Comparison of ENCODE assay signal across 16 mouse cellular contexts in the genomic region with DNA sequence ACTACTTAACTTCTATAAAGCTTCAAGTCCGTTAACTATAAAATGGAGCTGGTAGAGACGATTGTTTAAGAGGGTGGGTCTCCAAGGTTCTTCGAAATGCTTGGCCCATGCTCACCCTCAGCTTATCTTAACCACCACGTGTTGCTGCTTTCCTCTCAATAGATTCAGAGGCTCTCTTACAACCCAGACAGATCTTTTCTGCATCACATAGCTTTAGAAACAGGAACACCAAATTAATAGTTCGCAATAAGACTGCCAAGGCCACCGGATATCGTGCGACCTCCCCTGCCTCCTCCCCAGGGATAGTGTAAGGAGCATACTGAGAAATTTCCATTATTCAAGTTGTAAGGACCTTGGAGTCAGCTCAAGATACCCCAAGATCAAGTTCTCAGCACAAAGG.
DNase-seq lines count a peak whose midpoint lies in the region; ATAC-seq and TF ChIP-seq lines count a peak whose summit lies in the region.
"Had no signal": no experiment of that assay in that cellular context is flagged by ENCODE, and none has a peak within 500 bp of the region (broad histone marks: within the 10 kb centered on the region; RNA-seq: fewer than 3 reads in every experiment).

No protein-coding gene starts in this region.

- TF ChIP-seq RAD21 in MEL (IDR thresholded peaks at IDR 0.05; ENCODE audit: low read depth, low read length) = no peak

- peaks cover 5% of the 10 kb centered on the region for H3K4me1 ChIP-seq in heart, adult 2 months (ENCODE audit: control insufficient read depth, insufficient read depth, low read length)
- H3K4me1 ChIP-seq in MEL (ENCODE audit: control insufficient read depth in 1 of 2, insufficient read depth in 2 of 2, low read length in 2 of 2) = peaks cover 15 to 35% of the 10 kb centered on the region in 2 experiments
- H3K4me1 ChIP-seq in heart, postnatal 0 days (ENCODE audit: control insufficient read depth, insufficient read depth) = no peaks in the 10 kb centered on the region
- peaks cover 30% of the 10 kb centered on the region for H3K4me1 ChIP-seq in liver, embryonic 11.5 days (replicated peaks; ENCODE audit: control insufficient read depth, insufficient read depth, low read length)
- peaks cover 19% of the 10 kb centered on the region for H3K4me1 ChIP-seq in neural tube, embryonic 15.5 days

- no peak for TF ChIP-seq CTCF in heart, adult 2 months (IDR thresholded peaks at IDR 0.05)
- no peak for TF ChIP-seq CTCF in MEL (IDR thresholded peaks at IDR 0.05 in 2 of 3, conservative IDR thresholded peaks at IDR 0.05 in 1 of 3; ENCODE audit: control insufficient read depth in 1 of 3, insufficient read depth in 1 of 3, low read depth in 2 of 3, low read length in 3 of 3, poor library complexity in 1 of 3, severe bottlenecking in 1 of 3)
- TF ChIP-seq CTCF in heart, postnatal 0 days (IDR thresholded peaks at IDR 0.05; ENCODE audit: low read depth) = no peak

- TF ChIP-seq POLR2A in heart, adult 2 months (IDR thresholded peaks at IDR 0.05; ENCODE audit: insufficient read depth, low read depth, low read length) = no peak
- TF ChIP-seq POLR2A in MEL (IDR thresholded peaks at IDR 0.05; ENCODE audit: control insufficient read depth in 1 of 2, insufficient read depth in 1 of 2, low read depth in 1 of 2, low read length in 2 of 2, poor library complexity in 1 of 2) = no peak

- no peaks in the 10 kb centered on the region for H3K36me3 ChIP-seq in heart, adult 2 months (ENCODE audit: control insufficient read depth, insufficient read depth, low read length)
- peaks cover 0 to 32% of the 10 kb centered on the region in 2 experiments; a peak in 2 of 4 replicates for H3K36me3 ChIP-seq in MEL (ENCODE audit: control insufficient read depth in 1 of 2, insufficient read depth in 2 of 2, low read length in 2 of 2)
- H3K36me3 ChIP-seq in heart, postnatal 0 days (replicated peaks; ENCODE audit: control insufficient read depth, insufficient read depth, low read length) = no peaks in the 10 kb centered on the region
- no peaks in the 10 kb centered on the region for H3K36me3 ChIP-seq in liver, embryonic 11.5 days (ENCODE audit: control insufficient read depth, insufficient read depth, low read length)
- H3K36me3 ChIP-seq in neural tube, embryonic 15.5 days = no peaks in the 10 kb centered on the region
- H3K36me3 ChIP-seq: embryonic facial prominence, embryonic 12.5 days; forebrain, embryonic 10.5 days; hindbrain, embryonic 12.5 days had no signal

- no peaks in the 10 kb centered on the region for H3K79me2 ChIP-seq in heart, adult 2 months (replicated peaks; ENCODE audit: control insufficient read depth, insufficient read depth, low read length)
- H3K79me2 ChIP-seq in MEL (ENCODE audit: control insufficient read depth, insufficient read depth, low read length, poor library complexity) = no peaks in the 10 kb centered on the region

- H3K9me3 ChIP-seq in MEL (replicated peaks; ENCODE audit: insufficient read depth, low read length) = no peaks in the 10 kb centered on the region
- H3K9me3 ChIP-seq in heart, postnatal 0 days (replicated peaks; ENCODE audit: control insufficient read depth, low read length) = no peaks in the 10 kb centered on the region
- no peaks in the 10 kb centered on the region for H3K9me3 ChIP-seq in liver, embryonic 11.5 days (ENCODE audit: control insufficient read depth, low read length)
- H3K9me3 ChIP-seq in neural tube, embryonic 15.5 days (replicated peaks) = no peaks in the 10 kb centered on the region
- H3K9me3 ChIP-seq: embryonic facial prominence, embryonic 12.5 days; forebrain, embryonic 10.5 days; hindbrain, embryonic 12.5 days had no signal

- no peak overlapping the region for H3K4me2 ChIP-seq in heart, postnatal 0 days (ENCODE audit: low read depth, low read length)
- no peak overlapping the region; the same call in 1 of the 2 replicates for H3K4me2 ChIP-seq in liver, embryonic 11.5 days
- no peak overlapping the region for H3K4me2 ChIP-seq in neural tube, embryonic 15.5 days
- H3K4me2 ChIP-seq: embryonic facial prominence, embryonic 12.5 days; hindbrain, embryonic 12.5 days; lung, embryonic 14.5 days had no signal

- DNase-seq in heart, adult 2 months = peak in 1 of 2 experiments; percentile 45
- DNase-seq in heart, postnatal 4 days = no peak
- DNase-seq in MEL (ENCODE audit: low read depth, low spot score) = peak; percentile 82
- DNase-seq in heart, postnatal 0 days (ENCODE audit: low spot score) = no peak
- DNase-seq in liver, embryonic 11.5 days (ENCODE audit: low spot score) = no peak
- DNase-seq in thymus, postnatal 4 days = no peak
- no peak for DNase-seq in frontal cortex, postnatal 14 days (ENCODE audit: low spot score in 2 of 2)
- DNase-seq: cerebellum, adult 11-12 months; lung, embryonic 14.5 days; midbrain, embryonic 14.5 days; thymus, postnatal 36 days had no signal

- H3K27ac ChIP-seq in heart, adult 2 months = peak overlapping the region; percentile 55
- peak overlapping the region; percentile 73 for H3K27ac ChIP-seq in MEL (ENCODE audit: control insufficient read depth, low read depth, low read length)
- peak overlapping the region; percentile 47 for H3K27ac ChIP-seq in heart, postnatal 0 days (ENCODE audit: low read depth)
- peak overlapping the region; percentile 79 for H3K27ac ChIP-seq in liver, embryonic 11.5 days (ENCODE audit: low read depth, low read length)
- H3K27ac ChIP-seq in neural tube, embryonic 15.5 days (replicated peaks) = no peak overlapping the region
- H3K27ac ChIP-seq: forebrain, embryonic 10.5 days; hindbrain, embryonic 12.5 days; macrophage had no signal

- WGBS in heart, adult 2 months = 47% methylated on average over 8 of the region's 8 CpGs
- WGBS in heart, postnatal 0 days = 53% methylated on average over 8 of the region's 8 CpGs
- 69% methylated on average over 8 of the region's 8 CpGs for WGBS in liver, embryonic 11.5 days
- 88% methylated on average over 8 of the region's 8 CpGs for WGBS in neural tube, embryonic 15.5 days

- peak; percentile 45; the same call in 1 of the 2 replicates for ATAC-seq in heart, postnatal 0 days (ENCODE audit: insufficient read depth, low read depth)
- ATAC-seq in liver, embryonic 11.5 days (replicated peaks; ENCODE audit: low FRiP score) = peak; percentile 47
- ATAC-seq in neural tube, embryonic 15.5 days (ENCODE audit: low FRiP score) = no peak

- no peak overlapping the region for H3K4me3 ChIP-seq in heart, adult 2 months
- no peak overlapping the region for H3K4me3 ChIP-seq in MEL (ENCODE audit: control insufficient read depth in 1 of 2, insufficient read depth in 1 of 2, low read depth in 2 of 2, low read length in 2 of 2)
- no peak overlapping the region for H3K4me3 ChIP-seq in heart, postnatal 0 days (ENCODE audit: low read depth, low read length)
- no peak overlapping the region for H3K4me3 ChIP-seq in liver, embryonic 11.5 days (ENCODE audit: low read depth, low read length)
- no peak overlapping the region for H3K4me3 ChIP-seq in neural tube, embryonic 15.5 days (replicated peaks)
- H3K4me3 ChIP-seq: embryonic facial prominence, embryonic 12.5 days; forebrain, embryonic 10.5 days; hindbrain, embryonic 12.5 days had no signal

- no peak overlapping the region for H3K9ac ChIP-seq in heart, adult 2 months (ENCODE audit: low read depth, low read length)
- peak overlapping the region; percentile 40 for H3K9ac ChIP-seq in MEL (ENCODE audit: control insufficient read depth, low read depth, low read length, poor library complexity, severe bottlenecking)
- H3K9ac ChIP-seq in heart, postnatal 0 days (replicated peaks; ENCODE audit: low read depth, low read length) = no peak overlapping the region
- peak overlapping the region; percentile 5; the same call in 1 of the 2 replicates for H3K9ac ChIP-seq in liver, embryonic 11.5 days (ENCODE audit: low read depth, low read length)
- no peak overlapping the region for H3K9ac ChIP-seq in neural tube, embryonic 15.5 days (replicated peaks)
- H3K9ac ChIP-seq: embryonic facial prominence, embryonic 12.5 days; hindbrain, embryonic 12.5 days; lung, embryonic 14.5 days had no signal

- TF ChIP-seq EP300 in heart, adult 2 months (IDR thresholded peaks at IDR 0.05; ENCODE audit: insufficient read depth, low read depth, low read length) = no peak
- peak; percentile 49 to 74 for TF ChIP-seq EP300 in MEL (IDR thresholded peaks at IDR 0.05; ENCODE audit: low read depth in 1 of 2, low read length in 2 of 2)
- TF ChIP-seq EP300 in heart, postnatal 0 days (IDR thresholded peaks at IDR 0.05; ENCODE audit: low read depth) = no peak

- H3K27me3 ChIP-seq in heart, adult 2 months (ENCODE audit: control insufficient read depth, insufficient read depth, low read length) = no peaks in the 10 kb centered on the region
- H3K27me3 ChIP-seq in MEL (ENCODE audit: control insufficient read depth in 1 of 2, insufficient read depth in 2 of 2, low read length in 2 of 2) = no peaks in the 10 kb centered on the region
- H3K27me3 ChIP-seq in heart, postnatal 0 days (ENCODE audit: control insufficient read depth, insufficient read depth, low read length) = no peaks in the 10 kb centered on the region
- no peaks in the 10 kb centered on the region for H3K27me3 ChIP-seq in liver, embryonic 11.5 days (replicated peaks; ENCODE audit: control insufficient read depth, insufficient read depth, low read length)
- H3K27me3 ChIP-seq in neural tube, embryonic 15.5 days (replicated peaks) = no peaks in the 10 kb centered on the region
- H3K27me3 ChIP-seq: embryonic facial prominence, embryonic 12.5 days; hindbrain, embryonic 12.5 days had no signal

- intact Hi-C loops in heart, adult 2 months (cut with DNase I) = no loop called here

TF ChIP-seq in MEL, 35 proteins besides CTCF, POLR2A, EP300 and RAD21 (continues in another document):
- TF ChIP-seq MAX (IDR thresholded peaks at IDR 0.05; ENCODE audit: low read length) (peak; percentile 97), ZC3H11A (IDR thresholded peaks at IDR 0.05; ENCODE audit: low read depth, low read length) (no peak), NELFE (IDR thresholded peaks at IDR 0.05; ENCODE audit: low read depth, low read length) (no peak), KAT2A (conservative IDR thresholded peaks at IDR 0.05; ENCODE audit: low read depth, low read length) (no peak), ETS1 (IDR thresholded peaks at IDR 0.05; ENCODE audit: low read depth, low read length) (peak; percentile 52), GATA1 (IDR thresholded peaks at IDR 0.05; ENCODE audit: low read depth, low read length) (peak; percentile 82), E2F4 (IDR thresholded peaks at IDR 0.05; ENCODE audit: borderline replicate concordance, low read depth, low read length) (no peak), MAZ (IDR thresholded peaks at IDR 0.05; ENCODE audit: low read depth, low read length) (no peak), ELF1 (IDR thresholded peaks at IDR 0.05; ENCODE audit: low read depth, low read length) (no peak), POLR2AphosphoS2 (IDR thresholded peaks at IDR 0.05; ENCODE audit: low read length) (no peak), MAFK (IDR thresholded peaks at IDR 0.05; ENCODE audit: borderline replicate concordance, low read depth, low read length) (no peak), BHLHE40 (IDR thresholded peaks at IDR 0.05; ENCODE audit: borderline replicate concordance, low read depth, low read length) (peak; percentile 39; the same call in 1 of the 2 replicates), ZKSCAN1 (IDR thresholded peaks at IDR 0.05; ENCODE audit: low read depth, low read length) (no peak), TBP (IDR thresholded peaks at IDR 0.05; ENCODE audit: low read depth, low read length) (peak; percentile 82)

Comparison
In these comparisons a context has a peak if more than half of its experiments do, and no peak if none do; other contexts are left out.
1. H3K9ac ChIP-seq: peak in MEL (single experiment) and liver, embryonic 11.5 days (single experiment); none in heart, adult 2 months (single experiment), heart, postnatal 0 days (single experiment) and neural tube, embryonic 15.5 days (single experiment).